Mouse (Mus musculus): ENCODE measurements around the gene Trim29. TPM values are rescaled to one million over a fixed set of nuclear protein-coding genes. Genes with fewer than 3 reads are reported as not detected.

The Trim29 gene
- polyA plus RNA-seq, 1 experiment from 2014 or later: 0.29 TPM

DNA sequence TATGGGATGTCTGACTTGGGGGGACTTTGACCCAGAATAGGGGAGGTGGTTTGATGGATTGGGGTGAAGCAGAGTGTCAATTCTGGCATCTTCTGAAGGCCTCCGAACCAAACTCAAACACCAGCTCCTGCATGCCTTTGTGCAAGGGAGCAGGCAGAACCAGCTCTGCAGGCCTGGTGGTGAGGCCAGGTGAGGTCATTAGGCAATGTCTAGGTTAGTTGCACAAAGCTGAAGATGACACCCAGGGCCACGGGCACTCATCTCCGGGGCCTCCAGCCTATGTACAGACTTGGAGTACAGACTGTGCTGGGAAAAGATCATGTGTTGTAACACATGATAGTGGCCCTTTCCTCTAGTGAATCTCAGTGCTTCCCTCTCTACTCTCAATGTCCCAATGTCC is 3.2 kb downstream of the Trim29 start:
- no peaks in the 10 kb centered on the region for H3K36me3 ChIP-seq
- H3K9me3 ChIP-seq (replicated peaks): no peaks in the 10 kb centered on the region
- no peak overlapping the region for H3K4me3 ChIP-seq
- ATAC-seq (ENCODE audit: insufficient number of reproducible peaks, low FRiP score): no peak
- no peak overlapping the region for H3K27ac ChIP-seq (ENCODE audit: poor library complexity, severe bottlenecking)
- H3K4me1 ChIP-seq (replicated peaks): no peaks in the 10 kb centered on the region
- H3K4me2 ChIP-seq: no peak overlapping the region
- WGBS: 80% methylated on average over 3 of the region's 3 CpGs
- peaks cover 64% of the 10 kb centered on the region for H3K27me3 ChIP-seq (replicated peaks)
- H3K9ac ChIP-seq: no peak overlapping the region

DNA sequence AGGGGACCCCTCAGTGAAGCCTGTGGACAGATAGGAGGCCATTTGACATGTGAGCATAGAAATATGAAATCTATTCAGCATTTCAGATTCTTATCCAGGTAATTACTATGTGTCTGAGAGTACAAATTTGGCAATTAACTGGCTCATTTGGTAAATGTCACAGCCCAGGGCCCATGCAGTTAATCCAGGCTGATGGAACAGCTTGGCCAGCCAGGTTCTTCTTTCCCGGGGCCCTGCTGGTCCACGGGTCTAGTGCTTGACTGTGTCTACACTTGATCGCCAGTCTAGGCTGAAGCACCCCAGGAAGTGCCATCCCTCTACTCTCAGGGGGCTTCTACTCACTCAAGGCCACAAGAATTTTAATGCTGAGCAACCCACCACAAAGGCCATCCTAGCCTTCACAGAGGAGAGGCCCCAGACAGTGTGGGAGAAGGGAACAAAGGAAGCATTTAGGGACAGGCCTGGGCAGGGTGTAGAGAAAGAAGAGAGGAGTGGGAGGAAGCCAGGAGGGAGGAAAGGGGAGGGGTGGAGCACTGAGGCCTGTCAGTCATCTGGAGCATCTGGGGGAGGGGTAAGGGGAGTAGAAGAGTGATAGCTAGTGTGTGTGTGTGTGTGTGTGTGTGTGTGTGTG is 4.8 kb downstream of the Trim29 start:
- 65% methylated on average over 3 of the region's 3 CpGs for WGBS
- ATAC-seq (ENCODE audit: insufficient number of reproducible peaks, low FRiP score): no peak
- Histone ChIP-seq H3K9me3 (replicated peaks) (no peaks in the 10 kb centered on the region), H3K36me3 (no peaks in the 10 kb centered on the region), H3K4me2 (no peak overlapping the region), H3K9ac (no peak overlapping the region), H3K27ac (ENCODE audit: poor library complexity, severe bottlenecking) (no peak overlapping the region), H3K27me3 (replicated peaks) (peaks cover 61% of the 10 kb centered on the region), H3K4me1 (replicated peaks) (no peaks in the 10 kb centered on the region), H3K4me3 (no peak overlapping the region)

DNA sequence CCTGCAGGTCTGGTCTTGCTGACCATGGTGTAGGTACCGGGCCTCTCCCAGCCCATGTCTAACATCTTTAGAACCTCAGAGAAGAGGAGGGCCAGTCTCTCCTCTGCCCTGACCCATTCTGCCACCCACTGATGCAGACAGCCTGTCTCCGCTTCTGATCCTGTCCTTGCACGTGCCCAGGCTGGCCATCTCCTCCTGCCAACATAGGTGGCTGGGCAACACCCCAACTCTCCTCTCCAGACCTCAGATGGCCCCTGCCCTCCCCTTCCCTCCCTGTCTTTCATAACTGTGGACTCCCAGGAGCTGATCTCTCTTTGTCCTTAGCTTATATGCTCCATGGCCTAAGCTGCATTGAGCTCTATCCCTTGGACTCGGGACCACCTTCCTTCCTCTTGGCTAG is 5.8 kb downstream of the Trim29 start:
- ATAC-seq (ENCODE audit: insufficient number of reproducible peaks, low FRiP score): no peak
- H3K27ac ChIP-seq (ENCODE audit: poor library complexity, severe bottlenecking): no peak overlapping the region
- no peaks in the 10 kb centered on the region for H3K36me3 ChIP-seq
- H3K9me3 ChIP-seq (replicated peaks): no peaks in the 10 kb centered on the region
- 67% methylated on average over 4 of the region's 4 CpGs for WGBS
- H3K4me1 ChIP-seq (replicated peaks): no peaks in the 10 kb centered on the region
- H3K4me3 ChIP-seq: no peak overlapping the region
- H3K27me3 ChIP-seq (replicated peaks): peaks cover 51% of the 10 kb centered on the region
- no peak overlapping the region for H3K4me2 ChIP-seq
- H3K9ac ChIP-seq: no peak overlapping the region

DNA sequence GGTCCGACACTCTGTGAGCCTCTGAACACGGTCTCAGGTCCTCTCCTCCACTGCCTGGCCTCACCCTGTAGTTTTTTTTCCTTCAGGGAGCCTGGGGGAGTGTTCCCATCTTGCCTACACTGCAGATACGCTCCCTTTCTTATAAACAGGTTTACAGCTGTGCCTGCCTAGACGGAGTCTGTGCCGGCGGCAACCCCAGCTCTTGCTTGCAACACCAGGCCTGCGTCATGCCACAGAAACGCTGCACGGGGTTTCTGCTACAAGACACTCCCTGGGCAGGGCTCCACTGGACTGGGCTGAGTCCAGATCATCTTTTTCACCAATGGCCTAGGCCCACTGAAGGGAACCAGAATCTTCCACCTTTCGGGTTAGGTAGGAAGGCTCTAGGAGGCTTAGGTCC is 8.0 kb downstream of the Trim29 start:
- H3K4me1 ChIP-seq (replicated peaks): no peaks in the 10 kb centered on the region
- no peak overlapping the region for H3K4me3 ChIP-seq
- ATAC-seq (ENCODE audit: insufficient number of reproducible peaks, low FRiP score): no peak
- 77% methylated on average over 10 of the region's 10 CpGs for WGBS
- no peak overlapping the region for H3K9ac ChIP-seq
- no peaks in the 10 kb centered on the region for H3K36me3 ChIP-seq
- H3K27ac ChIP-seq (ENCODE audit: poor library complexity, severe bottlenecking): no peak overlapping the region
- peaks cover 38% of the 10 kb centered on the region for H3K27me3 ChIP-seq (replicated peaks)
- H3K9me3 ChIP-seq (replicated peaks): no peaks in the 10 kb centered on the region
- no peak overlapping the region for H3K4me2 ChIP-seq

DNA sequence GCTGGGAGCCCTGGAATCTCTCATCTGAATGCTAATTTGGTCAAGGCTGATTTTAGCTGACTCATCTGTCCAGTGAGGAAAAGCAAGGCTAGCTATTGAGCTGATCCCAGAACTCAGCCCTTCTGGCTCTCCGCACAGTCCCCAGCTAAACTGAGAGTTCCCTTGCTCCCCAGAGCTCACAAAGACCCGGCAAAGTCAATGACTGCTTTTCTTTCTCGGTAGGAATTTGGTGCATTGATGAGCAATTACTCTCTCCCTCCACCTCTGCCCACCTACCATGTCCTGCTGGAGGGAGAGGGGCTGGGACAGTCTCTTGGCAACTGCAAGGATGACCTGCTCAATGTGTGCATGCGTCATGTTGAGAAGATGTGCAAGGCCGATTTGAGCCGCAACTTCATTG is 11.3 kb downstream of the Trim29 start:
- WGBS: 86% methylated on average over 6 of the region's 6 CpGs
- H3K27me3 ChIP-seq (replicated peaks): peaks cover 29% of the 10 kb centered on the region
- no peak for ATAC-seq (ENCODE audit: insufficient number of reproducible peaks, low FRiP score)

DNA sequence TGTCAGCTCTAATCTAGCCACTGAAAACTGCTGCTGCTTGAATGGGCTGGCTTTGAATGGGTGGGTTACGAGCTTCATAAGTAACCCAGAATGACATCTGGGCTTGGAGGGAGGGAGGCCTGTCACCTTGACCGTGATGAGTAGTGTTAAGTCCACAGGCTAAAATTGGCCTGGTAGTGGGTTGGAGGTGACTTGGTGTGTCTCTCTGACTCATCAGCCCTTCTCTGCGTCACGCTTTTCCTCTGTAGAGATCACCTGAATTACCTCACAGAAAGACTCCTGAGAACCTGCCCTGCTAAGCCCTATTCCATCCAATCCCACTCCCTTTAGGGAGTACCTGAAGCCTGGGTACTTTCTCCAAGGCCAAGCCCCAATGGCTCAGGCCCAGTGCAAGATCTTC is 12.0 kb downstream of the Trim29 start:
- no peak overlapping the region for H3K27ac ChIP-seq (ENCODE audit: poor library complexity, severe bottlenecking)
- ATAC-seq (ENCODE audit: insufficient number of reproducible peaks, low FRiP score): no peak

More for the DNA sequence above, 11.3 kb downstream of the Trim29 start:
- H3K36me3 ChIP-seq: no peaks in the 10 kb centered on the region
- no peak overlapping the region for H3K9ac ChIP-seq
- H3K4me3 ChIP-seq: no peak overlapping the region
- no peak overlapping the region for H3K4me2 ChIP-seq
- peaks cover 17% of the 10 kb centered on the region for H3K4me1 ChIP-seq (replicated peaks)
- H3K9me3 ChIP-seq (replicated peaks): no peaks in the 10 kb centered on the region
- no peak overlapping the region for H3K27ac ChIP-seq (ENCODE audit: poor library complexity, severe bottlenecking)

DNA sequence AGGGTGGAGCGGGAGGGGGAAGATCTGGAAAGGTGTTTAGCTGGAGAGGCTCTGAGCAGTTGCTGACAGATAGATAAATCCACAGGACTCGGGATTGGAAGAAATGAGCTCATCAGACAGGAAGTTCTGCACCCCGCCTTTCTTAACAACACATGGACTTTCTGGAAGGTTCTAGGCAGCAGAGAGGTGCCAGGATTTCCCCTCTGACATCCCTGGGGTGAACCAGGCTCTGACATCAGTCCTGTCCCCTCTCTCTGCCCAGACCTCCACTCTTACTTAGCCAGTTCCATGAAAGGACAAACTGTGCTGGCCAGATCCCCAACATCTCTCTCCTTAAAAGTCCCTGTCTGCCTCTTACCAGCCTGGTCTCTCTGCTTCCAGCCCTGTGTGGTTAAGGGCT is 14.8 kb downstream of the Trim29 start:
- Histone ChIP-seq H3K27ac (ENCODE audit: poor library complexity, severe bottlenecking) (no peak overlapping the region), H3K27me3 (replicated peaks) (peaks cover 29% of the 10 kb centered on the region)
- 27% methylated on average over 3 of the region's 3 CpGs for WGBS

More for the DNA sequence above, 12.0 kb downstream of the Trim29 start:
- Histone ChIP-seq H3K36me3 (no peaks in the 10 kb centered on the region), H3K4me3 (no peak overlapping the region), H3K4me1 (replicated peaks) (peaks cover 21% of the 10 kb centered on the region), H3K27me3 (replicated peaks) (peaks cover 26% of the 10 kb centered on the region), H3K4me2 (no peak overlapping the region), H3K9ac (no peak overlapping the region), H3K9me3 (replicated peaks) (no peaks in the 10 kb centered on the region)
- 71% methylated on average over 4 of the region's 4 CpGs for WGBS

DNA sequence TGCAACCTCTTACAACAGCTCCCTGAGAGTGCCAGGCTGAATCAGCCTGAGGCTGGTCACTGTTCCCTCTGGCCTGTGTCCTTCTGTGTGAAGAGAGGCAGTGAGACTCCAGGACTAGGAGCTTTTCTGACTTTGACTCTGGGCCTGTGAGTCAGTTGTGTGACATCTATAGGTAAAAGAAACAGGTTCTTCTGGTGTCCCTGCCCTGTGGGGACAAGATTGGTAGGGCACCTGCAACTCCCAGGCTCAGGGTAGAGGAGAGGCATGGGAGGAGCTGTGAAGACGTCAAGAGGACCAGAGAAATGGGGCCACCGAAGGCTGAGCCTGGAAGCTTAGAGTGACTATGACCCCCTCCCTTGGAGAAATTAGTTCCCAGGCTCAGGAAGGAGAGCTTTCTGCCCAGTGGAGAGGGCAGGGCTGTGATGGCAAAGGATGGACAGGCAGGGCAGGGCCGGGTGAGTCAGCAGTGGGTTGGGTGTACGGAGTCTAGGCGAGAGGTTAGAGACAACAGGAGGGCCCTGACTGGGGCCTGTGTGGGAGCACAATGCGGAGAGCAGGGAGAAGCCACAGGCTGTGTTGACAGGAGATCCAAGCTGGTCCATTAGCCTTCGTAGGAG is 15.5 kb downstream of the Trim29 start:
- H3K4me2 ChIP-seq: no peak overlapping the region
- 61% methylated on average over 7 of the region's 7 CpGs for WGBS
- no peak overlapping the region for H3K9ac ChIP-seq
- peaks cover 21% of the 10 kb centered on the region for H3K4me1 ChIP-seq (replicated peaks)
- peaks cover 29% of the 10 kb centered on the region for H3K27me3 ChIP-seq (replicated peaks)
- no peak for ATAC-seq (ENCODE audit: insufficient number of reproducible peaks, low FRiP score)
- no peak overlapping the region for H3K4me3 ChIP-seq
- H3K9me3 ChIP-seq (replicated peaks): no peaks in the 10 kb centered on the region
- no peak overlapping the region for H3K27ac ChIP-seq (ENCODE audit: poor library complexity, severe bottlenecking)
- no peaks in the 10 kb centered on the region for H3K36me3 ChIP-seq

More for the DNA sequence above, 14.8 kb downstream of the Trim29 start:
- H3K36me3 ChIP-seq: no peaks in the 10 kb centered on the region
- ATAC-seq (ENCODE audit: insufficient number of reproducible peaks, low FRiP score): no peak
- H3K4me3 ChIP-seq: no peak overlapping the region
- no peaks in the 10 kb centered on the region for H3K9me3 ChIP-seq (replicated peaks)
- H3K9ac ChIP-seq: no peak overlapping the region
- H3K4me2 ChIP-seq: no peak overlapping the region
- peaks cover 21% of the 10 kb centered on the region for H3K4me1 ChIP-seq (replicated peaks)

DNA sequence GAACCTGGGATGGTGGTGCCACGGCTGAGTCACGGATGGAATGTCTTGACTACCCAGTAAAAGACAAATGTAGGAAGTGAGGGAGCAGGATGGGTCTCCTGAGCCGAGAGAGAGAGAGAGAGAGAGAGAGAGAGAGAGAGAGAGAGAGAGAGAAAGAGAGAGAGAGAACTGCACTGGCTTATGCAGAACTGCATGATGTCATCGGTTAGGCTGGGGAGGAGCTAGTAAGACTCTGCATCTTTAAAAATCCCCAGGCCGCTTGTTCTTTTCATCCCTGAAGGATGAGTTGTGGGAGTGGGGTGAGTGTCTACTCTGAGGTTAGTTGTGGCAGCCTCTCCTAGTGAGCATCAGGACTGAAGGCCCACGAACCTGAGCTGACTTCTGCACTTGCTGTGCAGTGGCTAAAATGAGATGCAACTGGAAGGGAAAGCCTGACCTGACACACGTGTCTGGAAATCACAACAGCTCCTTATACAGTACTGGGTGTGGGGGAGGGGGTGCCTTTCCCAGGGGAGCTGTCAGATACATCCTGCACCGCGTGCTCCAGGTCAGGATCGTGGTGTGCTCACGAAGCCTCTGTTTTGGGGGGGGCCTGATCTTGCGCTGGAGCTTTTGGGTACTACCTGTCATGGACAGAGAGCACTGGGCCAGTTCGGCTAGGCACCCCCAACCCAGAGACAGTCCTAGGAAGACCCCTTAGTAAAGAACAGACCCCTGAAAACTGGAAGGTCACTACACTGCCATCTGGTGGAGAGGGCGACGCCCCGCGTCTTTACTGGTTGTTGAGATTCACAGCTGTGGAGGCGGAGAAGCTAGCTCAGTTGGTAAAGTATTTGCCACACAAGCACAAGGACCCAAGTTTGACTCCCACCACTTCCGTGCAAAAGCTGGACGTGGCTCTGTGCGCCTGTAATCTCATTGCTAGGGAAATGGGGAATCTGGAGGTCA is 16.8 kb downstream of the Trim29 start:
- WGBS: 45% methylated on average over 21 of the region's 21 CpGs
- Histone ChIP-seq H3K4me1 (replicated peaks) (peaks cover 21% of the 10 kb centered on the region), H3K4me3 (no peak overlapping the region), H3K4me2 (no peak overlapping the region), H3K36me3 (no peaks in the 10 kb centered on the region), H3K9me3 (replicated peaks) (no peaks in the 10 kb centered on the region), H3K27ac (ENCODE audit: poor library complexity, severe bottlenecking) (no peak overlapping the region), H3K9ac (no peak overlapping the region), H3K27me3 (replicated peaks) (peaks cover 28% of the 10 kb centered on the region)
- ATAC-seq (ENCODE audit: insufficient number of reproducible peaks, low FRiP score): no peak

DNA sequence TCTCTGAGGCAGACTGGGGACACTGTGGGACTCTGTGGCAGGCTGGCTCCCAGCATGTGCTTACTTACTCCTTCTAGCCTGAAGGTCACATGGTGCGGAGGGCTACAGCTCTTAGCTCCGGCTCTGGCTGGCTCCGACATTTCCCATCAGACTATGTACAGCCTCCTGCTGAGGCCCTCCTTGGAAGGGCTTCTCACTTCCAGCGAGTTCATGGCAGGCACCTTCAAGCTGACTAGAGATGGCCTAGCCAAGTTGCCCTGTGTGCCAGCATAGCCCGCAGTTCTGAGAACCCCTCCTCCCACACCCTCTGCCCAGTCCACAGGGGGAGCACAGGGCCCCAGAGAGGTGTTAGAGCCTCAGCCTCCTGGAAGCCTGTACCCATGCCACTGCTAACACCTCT is 19.8 kb downstream of the Trim29 start:
- no peak overlapping the region for H3K4me3 ChIP-seq
- no peaks in the 10 kb centered on the region for H3K36me3 ChIP-seq
- H3K9ac ChIP-seq: no peak overlapping the region
- 37% methylated on average over 5 of the region's 5 CpGs for WGBS
- H3K4me1 ChIP-seq (replicated peaks): peaks cover 16% of the 10 kb centered on the region
- no peak overlapping the region for H3K4me2 ChIP-seq
- H3K27me3 ChIP-seq (replicated peaks): peaks cover 30% of the 10 kb centered on the region
- no peaks in the 10 kb centered on the region for H3K9me3 ChIP-seq (replicated peaks)
- H3K27ac ChIP-seq (ENCODE audit: poor library complexity, severe bottlenecking): no peak overlapping the region
- ATAC-seq (ENCODE audit: insufficient number of reproducible peaks, low FRiP score): no peak
